Mouse (Mus musculus) megakaryocyte, adult 5-6 weeks (primary cell): ENCODE measurements around the gene Gcsh. TPM values are rescaled to one million over a fixed set of nuclear protein-coding genes. Genes with fewer than 3 reads are reported as not detected.
A peak's percentile ranks its signal among the peaks of the same experiment; 100 is the strongest.

Source experiments
- ATAC-seq: 2 replicates; pipeline ENCODE4 v1.8.0; 2016; ENCODE audit warnings: mild to moderate bottlenecking, inconsistent platforms; ENCODE audit not compliant: poor library complexity, severe bottlenecking
- total RNA-seq, 2 experiments: library from RNA; stranded (forward) in 1 of 2; stranded (reverse) in 1 of 2; fragments of 153-499, 151-499 nt in 1 of 2; fragments of 221-1000, 200-1000 nt in 1 of 2; gene quantifications; 2 replicates each; pipeline versions ENCODE4 v1.2.3 to v1.2.4; 2015 to 2017

The Gcsh gene
- total RNA-seq, 2 experiments from 2014 or later: 15.5 to 25.3 TPM

DNA sequence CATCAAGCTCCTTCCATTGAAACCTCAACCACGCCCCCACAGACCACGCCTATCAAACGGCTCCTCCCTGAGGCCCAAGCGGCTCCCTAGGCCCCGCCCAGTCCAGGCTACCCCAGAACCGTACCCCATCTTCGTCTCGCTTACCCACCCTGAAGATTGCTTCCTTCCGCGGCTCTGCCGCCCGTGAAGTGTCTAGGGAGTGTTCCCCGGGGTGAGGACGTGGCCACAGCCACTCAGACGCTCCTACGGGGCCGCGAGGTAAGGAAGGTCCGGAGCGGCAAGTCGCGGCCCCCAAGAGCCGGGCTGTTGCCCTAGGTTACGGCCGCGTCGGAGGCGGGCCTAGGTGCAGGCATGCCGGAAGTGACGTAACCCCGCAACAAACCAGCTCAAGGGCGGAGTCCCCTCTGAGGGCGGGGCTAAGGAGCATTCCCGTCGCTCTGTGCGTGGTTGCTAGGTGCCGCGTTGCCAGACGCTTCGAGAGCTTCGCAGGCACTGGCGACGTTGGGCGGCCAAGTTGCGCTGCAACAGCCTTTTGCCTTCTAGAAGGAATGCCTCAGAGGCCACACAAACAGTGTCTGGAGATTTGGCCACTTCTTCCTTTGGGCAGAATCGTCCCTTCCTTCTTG lies 14.6 kb downstream of the Gcsh start, which contains the start of gene 1700030J22Rik:
Gene 1700030J22Rik, minus strand, starts transcription at position 329 of the 626 bp plus-strand sequence.
- peak; percentile 88 for ATAC-seq

DNA sequence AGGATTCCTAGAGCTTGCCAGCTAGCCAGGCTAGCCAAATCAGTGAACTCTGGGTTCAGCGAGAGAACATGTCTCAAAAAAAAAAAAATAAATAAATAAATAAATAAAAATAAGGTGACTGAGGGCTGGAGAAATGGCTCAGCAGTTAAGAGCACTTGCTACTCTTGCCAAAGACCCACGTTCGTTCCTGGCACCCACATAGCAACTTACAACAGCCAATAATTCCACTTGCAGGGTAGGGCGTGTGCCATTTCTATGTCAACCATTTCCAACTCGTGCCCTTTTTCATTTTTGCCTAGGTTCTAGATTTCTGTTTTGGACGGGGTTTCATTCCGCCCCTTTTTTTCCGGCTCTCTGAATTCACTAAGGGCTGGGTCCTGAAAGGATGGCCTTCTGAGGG lies 15.3 kb downstream of the Gcsh start:
- ATAC-seq: no peak

DNA sequence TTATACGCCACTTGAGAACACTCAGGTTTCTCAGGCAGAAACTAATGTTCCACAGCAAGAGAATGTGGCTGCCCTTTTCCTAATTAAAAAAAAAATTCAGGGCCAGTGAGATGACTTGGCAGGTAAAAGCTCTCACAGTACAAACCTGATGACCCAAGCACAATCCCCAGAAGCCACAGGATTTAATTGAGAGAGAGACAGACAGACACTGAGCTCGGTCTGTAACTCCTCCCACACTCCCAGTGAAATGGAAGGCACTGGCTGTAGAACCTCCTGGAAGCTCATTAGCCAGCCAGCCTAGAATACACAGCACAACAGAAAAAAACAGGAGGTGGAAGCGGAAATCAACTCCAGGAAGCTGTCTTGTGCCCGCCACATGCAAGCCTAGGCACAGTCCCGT lies 17.7 kb downstream of the Gcsh start:
- no peak for ATAC-seq

DNA sequence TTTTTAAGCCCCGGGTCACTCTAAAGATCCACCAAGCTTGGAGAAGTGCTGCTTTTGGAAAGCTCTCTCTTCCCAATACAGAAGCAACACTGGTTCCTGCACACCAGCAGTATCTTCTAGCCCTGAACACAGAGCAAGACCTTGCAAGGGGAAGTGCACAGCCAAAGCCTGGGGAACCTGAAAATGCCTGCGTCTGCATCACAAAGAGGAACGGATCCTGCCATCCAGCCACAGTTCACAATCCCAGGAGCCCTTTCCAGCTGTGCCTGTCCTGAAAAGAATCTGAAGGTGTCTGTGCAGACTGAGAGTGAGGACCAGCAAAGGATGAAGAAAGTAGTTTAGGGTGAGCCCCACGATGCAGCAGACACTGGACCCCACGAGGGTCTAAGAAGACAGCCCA lies 18.3 kb downstream of the Gcsh start:
- peak; percentile 28 for ATAC-seq

DNA sequence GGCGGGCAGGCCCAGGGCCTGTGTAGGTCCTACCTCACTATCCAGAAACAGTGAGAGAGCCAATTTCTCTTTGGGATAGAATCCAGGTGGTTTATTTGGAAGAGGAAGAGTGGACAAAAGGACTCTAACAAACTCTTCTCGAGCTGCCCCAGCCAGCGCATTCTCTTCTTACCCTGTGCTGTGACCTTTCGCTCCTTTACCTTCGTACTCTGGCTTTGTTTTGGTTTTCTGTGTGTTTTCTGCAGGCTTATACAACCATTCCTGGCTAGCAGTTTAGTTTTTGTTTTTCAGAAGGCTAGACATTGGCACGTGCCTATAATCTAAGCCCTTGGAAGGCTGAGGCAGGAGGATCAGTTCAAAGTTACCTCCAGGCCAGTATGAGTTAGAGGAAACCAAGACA lies 23.8 kb downstream of the Gcsh start:
- ATAC-seq: no peak

DNA sequence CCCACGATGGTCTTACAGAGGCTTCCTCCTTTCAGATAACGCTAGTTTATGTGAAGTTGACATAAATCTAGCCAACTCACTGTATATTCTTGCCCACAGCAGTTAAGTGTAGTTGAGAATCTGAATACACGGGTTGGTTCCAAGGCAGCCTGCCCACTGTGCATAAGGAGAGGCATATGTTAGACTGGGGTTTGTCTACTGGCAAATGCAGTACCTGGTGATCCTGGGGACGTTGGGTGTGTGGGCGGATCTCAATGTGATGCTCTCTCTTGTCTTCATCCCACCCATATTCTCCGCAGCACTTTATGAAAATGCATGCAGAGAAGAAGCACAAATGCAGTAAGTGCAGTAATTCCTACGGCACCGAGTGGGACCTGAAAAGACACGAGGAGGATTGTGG lies 38.9 kb downstream of the Gcsh start:
- no peak for ATAC-seq

DNA sequence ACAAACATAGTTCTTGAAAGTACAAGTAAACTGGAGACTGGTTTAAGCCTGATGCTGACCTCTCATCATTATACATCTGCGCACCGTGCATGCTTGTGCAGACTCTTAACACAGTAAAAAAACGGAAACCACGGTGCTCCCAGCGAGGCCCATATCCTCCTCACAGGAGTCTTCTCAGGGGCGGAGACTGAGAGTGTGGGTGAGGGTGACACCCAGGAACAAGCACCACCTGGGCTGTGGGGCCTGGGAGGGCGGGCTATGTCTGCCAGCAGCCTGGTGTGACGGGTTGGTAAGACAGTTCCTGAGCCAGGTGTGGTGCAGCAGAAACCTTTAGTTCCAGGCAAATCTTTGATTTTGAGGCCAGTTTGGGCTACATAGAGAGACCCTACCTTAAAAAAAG lies 40.9 kb downstream of the Gcsh start:
- ATAC-seq: no peak

DNA sequence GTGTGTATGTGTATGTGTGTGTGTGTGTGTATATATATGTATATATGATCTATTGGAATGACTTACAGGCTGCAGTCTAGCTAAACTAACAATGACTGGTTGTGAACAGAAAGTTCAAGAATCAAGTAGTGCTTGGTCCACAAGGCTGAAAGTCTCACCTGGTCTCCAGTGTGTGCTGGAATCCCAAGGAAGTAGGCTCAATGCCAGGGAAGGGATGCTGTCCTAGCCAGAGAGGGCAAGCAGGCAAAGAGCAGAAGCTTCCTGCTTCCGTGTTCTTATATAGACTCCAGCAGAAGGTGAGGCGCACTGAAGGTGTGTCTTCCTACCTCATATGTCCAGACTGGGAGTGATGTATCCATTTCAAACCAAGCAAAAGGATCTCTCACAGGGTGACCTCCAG lies 41.6 kb downstream of the Gcsh start:
- no peak for ATAC-seq

DNA sequence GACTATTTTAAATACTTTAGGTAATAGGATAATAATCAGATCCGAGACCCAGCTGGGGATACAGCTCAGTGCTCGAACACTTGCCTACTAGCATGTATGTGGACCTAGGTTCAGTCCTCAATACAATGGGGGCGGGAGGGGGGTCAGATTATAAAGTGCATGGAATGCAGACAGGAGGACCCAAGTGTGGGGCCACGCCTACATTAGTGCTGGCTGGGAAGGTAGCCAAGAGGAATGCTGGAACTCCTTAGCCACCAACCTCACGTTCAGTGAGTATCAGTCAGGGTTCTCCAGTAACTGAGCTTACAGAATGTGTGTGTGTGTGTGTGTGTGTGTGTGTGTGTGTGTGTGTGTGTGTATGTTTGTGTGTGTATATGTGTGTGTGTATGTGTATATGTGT lies 42.0 kb downstream of the Gcsh start:
- ATAC-seq: no peak

DNA sequence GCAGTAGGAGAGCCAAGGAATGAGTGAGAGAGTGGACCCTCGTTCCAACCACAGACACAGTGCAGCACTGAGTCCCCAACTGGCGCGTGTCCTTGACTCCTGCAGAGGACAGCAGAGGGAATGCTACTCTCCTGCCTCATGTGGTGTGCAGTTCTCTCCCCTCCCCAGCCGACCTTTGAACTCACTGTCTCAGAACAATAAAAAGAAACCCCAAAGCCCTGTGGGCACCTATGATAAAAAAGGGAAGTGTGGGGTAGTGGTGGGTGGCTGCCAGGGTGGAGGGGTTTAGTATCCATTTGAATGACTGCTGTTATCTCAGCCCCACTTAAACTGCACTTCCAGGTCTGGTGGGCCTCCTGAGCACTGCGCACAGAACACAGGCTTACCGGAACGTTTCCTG lies 45.7 kb downstream of the Gcsh start:
- no peak for ATAC-seq

DNA sequence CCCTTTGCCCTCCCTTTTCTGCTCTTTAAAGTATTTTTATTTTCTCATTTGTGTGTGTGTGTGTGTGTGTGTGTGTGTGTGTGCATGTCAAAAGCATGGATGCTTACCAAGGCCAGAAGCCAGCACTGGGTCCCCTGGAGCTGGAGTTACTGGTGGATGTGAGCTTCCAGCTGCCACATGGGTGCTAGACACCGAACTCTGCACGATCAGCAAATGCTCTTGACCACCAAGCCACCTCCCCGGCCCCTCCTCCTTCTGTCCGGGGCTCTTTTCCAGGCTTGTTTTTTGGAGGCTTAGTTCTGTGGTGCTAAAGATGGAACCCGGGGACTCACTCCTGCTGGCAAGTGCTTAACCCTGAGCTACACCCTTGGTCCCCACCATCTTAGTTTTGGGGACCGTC lies 46.5 kb downstream of the Gcsh start:
- no peak for ATAC-seq

DNA sequence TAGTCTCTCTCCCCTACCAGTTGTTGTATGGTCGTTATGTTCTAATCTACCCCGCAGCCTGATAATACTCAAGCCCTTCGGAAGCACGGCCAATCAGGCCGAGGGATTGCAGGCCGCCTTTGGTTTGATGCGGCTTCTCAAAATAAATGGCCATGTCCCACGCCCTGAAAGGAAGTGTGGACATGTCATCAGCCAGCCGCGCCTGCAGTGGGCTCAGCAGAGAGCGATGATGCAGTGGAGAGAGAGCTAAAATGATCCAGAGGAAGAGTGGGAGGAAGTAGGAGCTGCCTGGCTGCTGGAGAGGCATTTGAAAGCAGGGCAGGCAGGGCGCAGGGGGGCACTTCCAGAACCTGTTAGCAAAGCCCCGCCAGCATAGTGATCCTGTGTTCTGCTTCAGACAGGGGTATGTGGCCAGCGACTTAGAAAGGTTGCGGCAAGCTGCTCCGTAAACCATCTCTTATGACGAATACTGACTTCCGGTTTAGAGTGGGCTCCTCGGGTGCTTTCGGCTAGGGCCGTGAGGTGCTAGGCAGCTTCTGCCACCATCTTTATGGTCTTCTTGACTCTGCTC lies 47.0 kb downstream of the Gcsh start:
- ATAC-seq: peak; percentile 54

DNA sequence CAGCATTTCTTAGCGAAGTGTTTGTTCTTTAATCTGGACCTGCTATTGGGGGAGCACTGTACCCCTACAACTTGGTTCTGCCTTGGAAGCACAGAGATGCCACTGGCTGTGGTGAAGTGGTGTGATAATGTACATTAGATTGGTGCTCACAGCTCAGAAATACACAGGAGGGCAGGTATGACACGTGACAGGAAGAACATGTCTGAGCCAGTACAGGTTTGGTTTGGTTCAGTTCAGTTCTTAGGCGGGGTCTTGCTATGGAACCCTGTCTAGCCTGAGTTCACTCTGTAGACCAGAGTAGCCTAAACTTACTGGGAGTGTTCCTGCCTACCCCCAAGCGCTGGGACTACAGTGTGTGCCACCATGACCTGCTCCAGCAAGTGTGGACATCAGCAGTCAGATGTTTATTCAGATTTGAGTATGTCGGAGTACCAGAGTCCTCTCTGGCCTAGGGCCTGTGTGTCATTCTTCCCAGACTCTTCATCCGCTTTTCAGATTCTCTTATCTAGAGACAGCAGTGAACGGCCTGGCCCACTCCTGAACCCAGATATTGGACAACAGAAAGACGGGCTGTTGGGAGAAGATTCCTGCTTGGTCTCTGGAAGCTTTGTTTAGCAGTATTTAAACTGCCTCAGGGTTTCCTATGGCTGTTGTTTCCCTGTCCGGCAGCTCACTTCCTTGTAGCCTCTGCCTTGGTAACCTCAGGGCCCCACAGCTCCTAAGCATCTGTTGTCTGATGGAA lies 48.0 kb downstream of the Gcsh start:
- ATAC-seq: no peak

DNA sequence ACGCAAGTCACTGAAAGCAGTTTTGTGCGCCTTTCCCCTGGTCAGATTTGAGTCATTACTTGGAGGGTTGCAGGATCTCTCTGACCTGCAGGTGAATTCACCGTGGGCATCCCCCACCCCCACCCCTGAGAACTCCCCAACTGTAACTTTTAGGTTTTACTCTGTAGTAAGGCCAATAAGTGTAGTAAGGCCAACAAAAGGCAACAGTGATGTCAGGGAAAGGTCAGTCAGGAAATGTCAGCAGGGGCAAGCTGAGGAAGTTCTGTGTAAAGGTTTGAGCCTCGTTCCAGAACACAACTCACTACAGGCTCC lies 49.0 kb downstream of the Gcsh start:
- 0 out of 2 replicates have a peak, but pooled peaks have one; percentile 10 for ATAC-seq

DNA sequence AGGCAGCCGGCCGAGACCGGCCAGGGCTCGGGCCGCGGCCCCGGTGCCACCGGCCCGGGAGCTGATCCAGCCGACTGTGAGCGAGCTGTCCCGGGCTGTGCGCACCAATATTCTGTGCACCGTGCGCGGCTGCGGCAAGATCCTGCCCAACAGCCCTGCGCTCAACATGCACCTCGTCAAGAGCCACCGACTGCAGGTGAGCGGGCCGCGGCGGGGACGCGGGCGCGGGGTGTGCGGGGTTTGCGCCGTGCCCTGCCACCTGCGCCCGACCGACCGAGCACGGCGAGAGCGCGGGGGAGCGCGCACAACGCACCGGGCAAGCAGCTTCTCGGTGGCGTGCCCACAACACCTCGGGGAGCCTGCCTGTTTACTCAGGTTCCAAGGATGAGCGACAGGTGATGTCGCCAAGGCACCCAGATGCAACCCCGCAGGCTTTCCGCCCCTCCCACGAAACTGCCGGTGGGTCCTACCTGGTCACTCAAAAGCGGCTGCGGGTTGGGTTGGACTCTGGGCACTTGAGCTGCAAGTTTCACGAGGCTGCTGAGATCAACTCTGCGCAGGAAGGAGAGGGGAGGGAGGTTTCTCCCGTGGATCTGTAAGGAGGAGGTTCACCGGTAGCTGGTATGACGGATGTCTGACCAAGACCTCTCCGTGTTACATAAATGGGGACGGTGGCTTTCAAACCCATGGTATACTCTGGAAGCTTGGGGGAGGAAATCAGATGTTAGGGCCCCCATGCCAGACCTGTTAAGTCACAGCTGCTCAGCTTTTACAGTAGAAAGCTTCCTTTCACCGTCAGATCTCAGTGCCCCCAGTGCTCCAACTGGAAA lies 49.6 kb downstream of the Gcsh start:
- ATAC-seq: 0 out of 2 replicates have a peak, but pooled peaks have one; percentile 8

DNA sequence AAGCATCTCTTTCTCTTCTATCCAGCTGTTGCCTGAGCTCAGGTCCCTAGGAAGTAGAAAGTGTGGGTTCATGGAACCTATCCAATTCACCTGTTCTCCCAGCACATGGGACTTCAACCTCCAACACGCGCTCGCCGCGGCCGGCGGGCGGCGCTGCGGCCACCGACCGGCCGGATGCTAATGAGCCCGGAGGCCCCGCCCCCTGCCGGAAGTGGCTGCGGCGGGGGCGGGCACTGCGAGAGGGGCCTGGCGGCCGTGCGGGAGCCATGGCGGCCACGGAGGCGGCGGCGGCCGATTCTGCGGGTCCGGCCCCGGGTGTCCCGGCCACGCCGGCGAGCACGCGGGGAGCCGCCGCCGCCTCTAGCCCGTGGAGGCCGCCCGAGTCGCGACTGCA lies 50.2 kb downstream of the Gcsh start, which contains the start of gene Atmin:
Gene Atmin, plus strand, starts transcription at position 233 of the 394 bp plus-strand sequence.
- ATAC-seq: peak; percentile 85

DNA sequence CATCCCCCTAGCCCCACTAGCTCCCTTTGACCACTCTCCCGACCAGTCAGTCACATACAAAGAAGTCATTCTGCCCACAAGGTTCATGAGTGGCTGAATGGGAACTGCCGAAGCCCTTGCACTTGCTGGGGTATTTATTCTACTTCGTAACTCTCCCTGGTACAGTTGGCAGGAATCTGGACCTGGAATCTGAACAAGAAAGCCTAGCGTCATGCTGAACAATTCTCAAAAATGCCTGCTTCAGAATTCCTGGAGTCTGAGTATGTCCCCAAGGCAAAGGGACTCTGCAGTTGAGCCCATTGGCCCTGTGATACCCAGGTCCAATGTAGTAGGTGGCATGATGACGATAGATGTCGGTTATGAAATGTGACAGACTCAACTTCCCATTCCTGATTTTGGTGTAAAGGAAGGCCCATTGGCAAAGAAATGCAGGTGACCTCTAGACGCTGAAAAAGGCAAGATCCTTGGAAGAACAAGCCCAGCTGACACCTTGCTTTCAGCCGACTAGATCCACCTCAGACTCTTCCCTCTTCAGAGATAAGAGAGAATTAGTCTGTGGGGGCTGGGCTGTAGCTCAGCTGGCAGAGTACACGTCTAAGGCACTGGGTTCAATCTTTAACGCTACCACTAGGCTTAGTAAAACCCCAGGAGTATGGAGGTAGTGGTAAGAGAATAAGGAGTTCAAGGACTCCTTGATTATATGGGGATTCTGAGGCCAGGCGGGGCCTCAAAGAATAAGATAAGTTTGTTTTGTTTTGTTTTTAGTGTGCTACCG lies 50.9 kb downstream of the Gcsh start:
- ATAC-seq: no peak

DNA sequence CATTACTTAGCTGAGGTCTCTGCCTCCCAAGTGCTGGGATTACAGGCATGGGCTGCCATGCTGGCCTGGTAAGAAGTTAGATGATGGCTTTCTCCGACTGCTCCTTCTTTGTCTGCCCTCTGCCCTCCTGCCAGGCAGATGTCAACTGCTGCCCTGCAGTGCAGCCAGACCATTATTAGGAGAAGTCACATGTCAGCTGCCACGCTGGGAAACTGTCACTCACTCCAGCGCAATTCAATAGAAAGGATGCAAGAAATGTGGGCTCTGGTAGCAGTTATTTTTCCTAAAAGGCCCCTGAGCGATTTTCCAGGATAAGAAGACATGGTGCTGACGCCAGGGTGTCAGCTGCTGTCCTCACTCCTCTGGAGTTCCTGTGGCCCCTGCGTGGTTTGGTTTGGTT lies 57.8 kb downstream of the Gcsh start:
- ATAC-seq: no peak

DNA sequence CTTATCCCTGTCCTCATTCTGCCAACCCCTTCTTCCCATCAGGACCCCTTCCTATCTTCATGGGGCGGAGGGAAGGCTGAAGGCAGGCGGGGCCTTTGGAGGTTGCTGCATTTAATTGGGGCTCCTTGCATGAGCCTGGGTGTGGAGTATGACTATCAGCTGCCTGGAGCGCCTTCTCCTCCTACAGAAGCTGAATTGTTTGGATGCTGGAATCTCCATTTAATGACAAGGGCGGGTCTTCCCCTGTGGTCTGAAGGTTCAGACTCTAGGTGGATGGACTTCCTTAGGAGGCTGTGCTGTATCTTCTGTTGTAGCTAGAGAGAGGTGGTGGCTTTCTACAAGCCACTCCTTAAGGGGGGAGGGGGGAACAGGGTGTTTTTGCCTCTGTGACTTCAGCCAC lies 58.4 kb downstream of the Gcsh start:
- ATAC-seq: no peak
